Mouse (Mus musculus) neural tube, embryonic 15.5 days (tissue): ENCODE data around the gene Hist2h2aa1. TPM values are rescaled to one million over a fixed set of nuclear protein-coding genes. Genes with fewer than 3 reads are reported as not detected.
"Not testable (repeated sequence)": the region's sequence is repeated elsewhere in the genome, so short reads cannot be mapped to it uniquely, and the experiment has no call there.

ENCODE experiments used
- ATAC-seq: fragments of 200-750 bp; cut with Nextera tagmentation; 2 replicates; pipeline ENCODE4 v1.8.0; 2017; ENCODE audit warnings: mild to moderate bottlenecking, moderate TSS enrichment, moderate library complexity; ENCODE audit not compliant: low FRiP score
- H3K27ac ChIP-seq: fragments of 300-500 bp; sonication (generic); replicated peaks from 2 replicates; pipeline ENCODE4 v1.5.1; 2015; ENCODE audit warnings: mild to moderate bottlenecking, inconsistent platforms
- H3K27me3 ChIP-seq: fragments of 300-500 bp; sonication (generic); replicated peaks from 2 replicates; pipeline ENCODE4 v1.6.1; 2015; ENCODE audit warnings: inconsistent platforms
- H3K36me3 ChIP-seq: fragments of 300-500 bp; sonication (generic); 2 replicates; pipeline ENCODE4 v1.6.1; 2015; ENCODE audit warnings: inconsistent platforms
- H3K4me1 ChIP-seq: fragments of 300-500 bp; sonication (generic); 2 replicates; pipeline ENCODE4 v1.6.1; 2015; ENCODE audit warnings: inconsistent platforms
- H3K4me2 ChIP-seq: fragments of 300-500 bp; sonication (generic); 2 replicates; pipeline ENCODE4 v1.6.1; 2015; ENCODE audit warnings: inconsistent platforms, mild to moderate bottlenecking, moderate library complexity
- H3K4me3 ChIP-seq: fragments of 300-500 bp; sonication (generic); replicated peaks from 2 replicates; pipeline ENCODE4 v1.5.1; 2015; ENCODE audit warnings: mild to moderate bottlenecking, inconsistent platforms
- H3K9ac ChIP-seq: fragments of 300-500 bp; sonication (generic); replicated peaks from 2 replicates; pipeline ENCODE4 v1.6.1; 2015; ENCODE audit warnings: mild to moderate bottlenecking, inconsistent platforms
- H3K9me3 ChIP-seq: fragments of 300-500 bp; sonication (generic); replicated peaks from 2 replicates; pipeline ENCODE4 v1.6.1; 2016; ENCODE audit warnings: inconsistent platforms
- WGBS: fragments of 180-500 bp; shearing (Covaris S2); methylation state at CpG from one replicate; pipeline ENCODE4 v1.1.7; 2015; ENCODE audit warnings: mixed read lengths; 5-methylcytosine and 5-hydroxymethylcytosine counted together
- polyA plus RNA-seq: library from polyadenylated mRNA; unstranded; fragments of >200 nt; fragmentation: Nextera tagmentation; extraction: Ambion mirVana; gene quantifications from 2 replicates; pipeline ENCODE4 v1.2.1, GENCODE M21; 2015

Gene Hist2h2aa1
- polyA plus RNA-seq, 1 experiment from 2014 or later = 14.3 TPM

GRCm38 (mm10) chr3:96219661-96220130, 25.6 kb upstream of the Hist2h2aa1 start, which contains the start of the genes Bola1 and Hist2h2ab:
Gene Bola1, minus strand, starts transcription at chr3:96219709.
Gene Hist2h2ab, plus strand, starts transcription at chr3:96219865.
- under 1% methylated on average over 37 of the region's 37 CpGs for WGBS
- Histone ChIP-seq H3K4me1 (peaks cover 33% of the 10 kb centered on the region), H3K9me3 (no peaks in the 10 kb centered on the region), H3K9ac (peak within 1 kb of the TSS; percentile 75), H3K36me3 (no peaks in the 10 kb centered on the region), H3K27ac (peak within 1 kb of the TSS; percentile 99), H3K4me3 (peak within 1 kb of the TSS; percentile 67), H3K4me2 (peak within 1 kb of the TSS; percentile 91), H3K27me3 (no peaks in the 10 kb centered on the region)
- ATAC-seq = peak; percentile 93

GRCm38 (mm10) chr3:96220131-96220764, 25.0 kb upstream of the Hist2h2aa1 start:
- peak overlapping the region; percentile 91 for H3K4me2 ChIP-seq
- peak overlapping the region; percentile 75 for H3K9ac ChIP-seq
- 0% methylated on average over 31 of the region's 47 CpGs for WGBS
- not testable (repeated sequence) for H3K27me3 ChIP-seq, H3K9me3 ChIP-seq, ATAC-seq, H3K36me3 ChIP-seq
- H3K4me1 ChIP-seq = peaks cover 34% of the 10 kb centered on the region
- peak overlapping the region; percentile 99 for H3K27ac ChIP-seq
- peak overlapping the region; percentile 67 for H3K4me3 ChIP-seq

- Histone ChIP-seq H3K4me1 (peaks cover 36% of the 10 kb centered on the region), H3K9me3 (no peaks in the 10 kb centered on the region), H3K36me3 (no peaks in the 10 kb centered on the region), H3K4me2 (peak within 1 kb of the TSS; percentile 91), H3K27ac (peak within 1 kb of the TSS; percentile 99), H3K4me3 (peak within 1 kb of the TSS; percentile 67), H3K27me3 (no peaks in the 10 kb centered on the region), H3K9ac (peak within 1 kb of the TSS; percentile 75)
- peak; percentile 82 for ATAC-seq
- under 1% methylated on average over 43 of the region's 43 CpGs for WGBS
Measured at GRCm38 (mm10) chr3:96220765-96221639, 24.3 kb upstream of the Hist2h2aa1 start, which contains the start of the genes Hist2h2ac and Hist2h2be. Gene Hist2h2ac, minus strand, starts transcription at chr3:96220880. Gene Hist2h2be, plus strand, starts transcription at chr3:96221119.

GRCm38 (mm10) chr3:96221640-96222038, 23.7 kb upstream of the Hist2h2aa1 start:
- H3K36me3 ChIP-seq = no peaks in the 10 kb centered on the region
- H3K4me2 ChIP-seq = peak overlapping the region; percentile 91
- H3K9me3 ChIP-seq = no peaks in the 10 kb centered on the region
- H3K27me3 ChIP-seq = no peaks in the 10 kb centered on the region
- H3K4me3 ChIP-seq = peak overlapping the region; percentile 67
- H3K27ac ChIP-seq = peak overlapping the region; percentile 99
- H3K4me1 ChIP-seq = peaks cover 36% of the 10 kb centered on the region
- no peak for ATAC-seq
- WGBS = 15% methylated on average over 9 of the region's 9 CpGs
- H3K9ac ChIP-seq = peak overlapping the region; percentile 75

GRCm38 (mm10) chr3:96222774-96223173, 22.5 kb upstream of the Hist2h2aa1 start:
- Histone ChIP-seq H3K4me2 (peak overlapping the region; percentile 91), H3K36me3 (no peaks in the 10 kb centered on the region), H3K4me3 (0 out of 2 replicates have a peak overlapping the region, but pooled peaks have one; percentile 67), H3K9ac (no peak overlapping the region), H3K4me1 (peaks cover 36% of the 10 kb centered on the region), H3K27me3 (no peaks in the 10 kb centered on the region), H3K9me3 (no peaks in the 10 kb centered on the region), H3K27ac (no peak overlapping the region)
- 89% methylated on average over 4 of the region's 4 CpGs for WGBS
- no peak for ATAC-seq

GRCm38 (mm10) chr3:96225421-96225820, 19.9 kb upstream of the Hist2h2aa1 start:
- no peaks in the 10 kb centered on the region for H3K27me3 ChIP-seq
- no peak overlapping the region for H3K4me2 ChIP-seq
- H3K27ac ChIP-seq = no peak overlapping the region
- ATAC-seq = no peak
- H3K9me3 ChIP-seq = no peaks in the 10 kb centered on the region
- H3K4me1 ChIP-seq = peaks cover 29% of the 10 kb centered on the region
- H3K9ac ChIP-seq = no peak overlapping the region
- 15% methylated on average over 2 of the region's 2 CpGs for WGBS
- H3K36me3 ChIP-seq = no peaks in the 10 kb centered on the region
- no peak overlapping the region for H3K4me3 ChIP-seq

GRCm38 (mm10) chr3:96226695-96227648, 18.3 kb upstream of the Hist2h2aa1 start:
- H3K27me3 ChIP-seq = no peaks in the 10 kb centered on the region
- H3K4me2 ChIP-seq = no peak overlapping the region
- no peaks in the 10 kb centered on the region for H3K36me3 ChIP-seq
- no peak overlapping the region for H3K27ac ChIP-seq
- no peak for ATAC-seq
- no peak overlapping the region for H3K9ac ChIP-seq
- H3K4me3 ChIP-seq = no peak overlapping the region
- H3K4me1 ChIP-seq = peaks cover 18% of the 10 kb centered on the region
- WGBS = 77% methylated on average over 8 of the region's 8 CpGs
- H3K9me3 ChIP-seq = no peaks in the 10 kb centered on the region

GRCm38 (mm10) chr3:96228828-96229227, 16.5 kb upstream of the Hist2h2aa1 start:
- Histone ChIP-seq H3K4me2 (no peak overlapping the region), H3K27me3 (no peaks in the 10 kb centered on the region), H3K27ac (no peak overlapping the region), H3K9me3 (no peaks in the 10 kb centered on the region), H3K36me3 (no peaks in the 10 kb centered on the region), H3K9ac (no peak overlapping the region), H3K4me1 (0 out of 2 replicates have a peak, but pooled peaks cover 6% of the 10 kb centered on the region), H3K4me3 (no peak overlapping the region)
- 69% methylated on average over 2 of the region's 2 CpGs for WGBS
- ATAC-seq = no peak

GRCm38 (mm10) chr3:96230404-96230803, 14.9 kb upstream of the Hist2h2aa1 start:
- Histone ChIP-seq H3K27me3 (no peaks in the 10 kb centered on the region), H3K27ac (no peak overlapping the region), H3K36me3 (no peaks in the 10 kb centered on the region), H3K4me3 (no peak overlapping the region), H3K4me1 (0 out of 2 replicates have a peak, but pooled peaks cover under 1% of the 10 kb centered on the region), H3K4me2 (no peak overlapping the region), H3K9me3 (no peaks in the 10 kb centered on the region), H3K9ac (no peak overlapping the region)
- no peak for ATAC-seq
- WGBS = 78% methylated on average over 2 of the region's 2 CpGs

- no peak overlapping the region for H3K9ac ChIP-seq
- no peak overlapping the region for H3K4me2 ChIP-seq
- H3K27ac ChIP-seq = no peak overlapping the region
- ATAC-seq = no peak
- no peaks in the 10 kb centered on the region for H3K27me3 ChIP-seq
- no peaks in the 10 kb centered on the region for H3K9me3 ChIP-seq
- 77% methylated on average over 4 of the region's 4 CpGs for WGBS
- H3K4me1 ChIP-seq = no peaks in the 10 kb centered on the region
- no peak overlapping the region for H3K4me3 ChIP-seq
- no peaks in the 10 kb centered on the region for H3K36me3 ChIP-seq
Measured at GRCm38 (mm10) chr3:96230910-96231757, 14.2 kb upstream of the Hist2h2aa1 start.
